Comparison of ENCODE assay signal across 17 mouse cellular contexts in genomic region chr16:36068356-36068755, GRCm38 (mm10). TPM values are rescaled to one million over a fixed set of nuclear protein-coding genes. Genes with fewer than 3 reads are reported as not detected.
A peak's percentile ranks its signal among the peaks of the same experiment; 100 is the strongest.
DNase-seq lines count a peak whose midpoint lies in the region; ATAC-seq and TF ChIP-seq lines count a peak whose summit lies in the region.
"Had no signal": no experiment of that assay in that cellular context is flagged by ENCODE, and none has a peak within 500 bp of the region (broad histone marks: within the 10 kb centered on the region; RNA-seq: fewer than 3 reads in every experiment).

No protein-coding gene starts in this region.

- DNase-seq in heart, postnatal 25 days (ENCODE audit: low spot score), result no peak
- DNase-seq in liver, result no peak
- peak; percentile 57 for DNase-seq in MEL-GATA-1-ER (ENCODE audit: extremely low read depth, low read depth)
- no peak for DNase-seq in ovary, postnatal 10 days (ENCODE audit: low spot score)
- DNase-seq in layer of hippocampus, adult 18-20 months (ENCODE audit: low spot score in 2 of 2), result no peak
- DNase-seq: adrenal gland, postnatal 36 days; kidney, adult 2 months; lung, adult 18-20 months; right cerebral cortex, postnatal 4 days; thymus, postnatal 4 days had no signal

- intact Hi-C loops in heart, postnatal 25 days (cut with DNase I), result loop anchor here (2.0 kb wide), 1 partner anchor 22 kb away; no protein-coding TSS in a partner anchor

- peaks cover 49% of the 10 kb centered on the region for H3K79me2 ChIP-seq in myocyte (ENCODE audit: control insufficient read depth, insufficient read depth)

- H3K4me3 ChIP-seq in heart, embryonic 13.5 days, result peak overlapping the region; percentile 89
- no peak overlapping the region for H3K4me3 ChIP-seq in liver, embryonic 12.5 days
- H3K4me3 ChIP-seq in myocyte, result no peak overlapping the region
- H3K4me3 ChIP-seq: erythroblast, embryonic 14.5 days; layer of hippocampus, adult 2 months; stomach, embryonic 15.5 days had no signal

- no peak overlapping the region for H3ac ChIP-seq in myocyte (ENCODE audit: control insufficient read depth, insufficient read length)

- TF ChIP-seq POLR2A in myocyte (IDR thresholded peaks at IDR 0.05; ENCODE audit: insufficient read length, low read depth), result no peak

- H3K4me1 ChIP-seq in heart, embryonic 13.5 days, result peaks cover 70% of the 10 kb centered on the region
- peaks cover 59% of the 10 kb centered on the region for H3K4me1 ChIP-seq in liver, embryonic 12.5 days

- peak overlapping the region; percentile 97 for H3K9ac ChIP-seq in heart, embryonic 13.5 days
- H3K9ac ChIP-seq in liver, embryonic 12.5 days, result no peak overlapping the region
- H3K9ac ChIP-seq: stomach, embryonic 15.5 days had no signal

- no peaks in the 10 kb centered on the region for H3K27me3 ChIP-seq in heart, embryonic 13.5 days (replicated peaks)
- no peaks in the 10 kb centered on the region for H3K27me3 ChIP-seq in liver, embryonic 12.5 days (replicated peaks)
- no peaks in the 10 kb centered on the region for H3K27me3 ChIP-seq in myocyte (ENCODE audit: control insufficient read depth, insufficient read depth, insufficient read length)
- H3K27me3 ChIP-seq: stomach, embryonic 15.5 days had no signal

- H3K9me3 ChIP-seq in heart, embryonic 13.5 days, result no peaks in the 10 kb centered on the region
- no peaks in the 10 kb centered on the region for H3K9me3 ChIP-seq in liver, embryonic 12.5 days (replicated peaks)
- H3K9me3 ChIP-seq: stomach, embryonic 15.5 days had no signal

- no peak for ATAC-seq in heart, embryonic 13.5 days (ENCODE audit: extremely low read depth, insufficient number of reproducible peaks, low FRiP score, low TSS enrichment)
- no peak for ATAC-seq in liver, embryonic 12.5 days
- ATAC-seq: CD4-positive, CD25-positive, alpha-beta regulatory T cell, adult 4 months had no signal

- peak overlapping the region; percentile 46 for H3K27ac ChIP-seq in heart, embryonic 13.5 days (replicated peaks)
- no peak overlapping the region for H3K27ac ChIP-seq in liver, embryonic 12.5 days
- H3K27ac ChIP-seq: layer of hippocampus, adult 2 months; stomach, embryonic 15.5 days had no signal

- H3K36me3 ChIP-seq in heart, embryonic 13.5 days, result peaks cover 21% of the 10 kb centered on the region
- peaks cover 35% of the 10 kb centered on the region for H3K36me3 ChIP-seq in liver, embryonic 12.5 days
- H3K36me3 ChIP-seq in myocyte (ENCODE audit: control insufficient read depth, insufficient read depth), result peaks cover 7% of the 10 kb centered on the region

- 62% methylated on average over 3 of the region's 3 CpGs for WGBS in heart, embryonic 13.5 days
- WGBS in liver, embryonic 12.5 days (ENCODE audit: insufficient replicate concordance), result 74% methylated on average over 3 of the region's 3 CpGs

- H3K4me2 ChIP-seq in heart, embryonic 13.5 days, result peak overlapping the region; percentile 74
- 0 out of 2 replicates have a peak overlapping the region, but pooled peaks have one; percentile 85 for H3K4me2 ChIP-seq in liver, embryonic 12.5 days
- peak overlapping the region; percentile 87 for H3K4me2 ChIP-seq in myocyte (ENCODE audit: low read depth)

TF ChIP-seq in myocyte, 11 proteins besides CTCF, POLR2A, EP300 and RAD21:
- TF ChIP-seq MYOD1 (IDR thresholded peaks at IDR 0.05; ENCODE audit: control insufficient read depth in 1 of 3, insufficient read length in 2 of 3, low read depth in 2 of 3), result no peak
- no peak for TF ChIP-seq TCF3 (IDR thresholded peaks at IDR 0.05; ENCODE audit: insufficient read length, low read depth)
- no peak for TF ChIP-seq USF1 (IDR thresholded peaks at IDR 0.05; ENCODE audit: low read depth)
- TF ChIP-seq MAX (IDR thresholded peaks at IDR 0.05; ENCODE audit: low read depth), result no peak
- TF ChIP-seq CEBPB (IDR thresholded peaks at IDR 0.05; ENCODE audit: insufficient read depth, poor library complexity, severe bottlenecking), result no peak
- no peak for TF ChIP-seq E2F4 (IDR thresholded peaks at IDR 0.05; ENCODE audit: insufficient read depth)
- TF ChIP-seq POLR2AphosphoS2 (IDR thresholded peaks at IDR 0.05; ENCODE audit: insufficient read length, low read depth), result no peak
- no peak for TF ChIP-seq MYOG (IDR thresholded peaks at IDR 0.05; ENCODE audit: control insufficient read depth in 1 of 3, insufficient read depth in 1 of 3, insufficient read length in 2 of 3, low read depth in 2 of 3)
- TF ChIP-seq REST (IDR thresholded peaks at IDR 0.05; ENCODE audit: insufficient read depth, insufficient read length), result no peak
- no peak for TF ChIP-seq SRF (IDR thresholded peaks at IDR 0.05; ENCODE audit: control insufficient read depth, insufficient read length, low read depth)
- TF ChIP-seq TCF12 (IDR thresholded peaks at IDR 0.05; ENCODE audit: insufficient read depth, poor library complexity, severe bottlenecking), result no peak
TF ChIP-seq in myocyte: peak in this region for 0.

RNA-seq across cellular contexts. Expression of gene Fam162a, which starts 3.0 kb away (rescaled TPM):
- 791 and 887 TPM in 2 replicates for polyA plus RNA-seq in heart, embryonic 13.5 days (2015; fragmentation: Nextera tagmentation; extraction: Ambion mirVana)
- total RNA-seq in heart, postnatal 25 days (2021), result 100 to 1,000 TPM; 241 to 254 TPM
- polyA plus RNA-seq in liver, embryonic 12.5 days (2016; fragmentation: Nextera tagmentation; extraction: Ambion mirVana), result 242 and 259 TPM in 2 replicates
- 363 TPM for polyA plus RNA-seq in myocyte (2012; fragmentation: generic; extraction: Trizol)
- 10 to 100 TPM; 72.2 to 83.8 TPM for total RNA-seq in layer of hippocampus, adult 18-20 months (2021)

RNA-seq across cellular contexts. Expression of gene Ccdc58, which starts 3.1 kb away (rescaled TPM):
- polyA plus RNA-seq in heart, embryonic 13.5 days (2015; fragmentation: Nextera tagmentation; extraction: Ambion mirVana), result 80.5 and 89.1 TPM in 2 replicates
- total RNA-seq in heart, postnatal 25 days (2021), result 10 to 100 TPM; 30.7 to 35.8 TPM
- 73.2 and 79.9 TPM in 2 replicates for polyA plus RNA-seq in liver, embryonic 12.5 days (2016; fragmentation: Nextera tagmentation; extraction: Ambion mirVana)
- 41.8 TPM for polyA plus RNA-seq in myocyte (2012; fragmentation: generic; extraction: Trizol)
- total RNA-seq in layer of hippocampus, adult 18-20 months (2021), result 10 to 100 TPM; 18.8 to 21.2 TPM

RNA-seq across cellular contexts. Expression of gene Wdr5b, which starts 27.4 kb away (rescaled TPM):
- 6.2 and 6.7 TPM in 2 replicates for polyA plus RNA-seq in heart, embryonic 13.5 days (2015; fragmentation: Nextera tagmentation; extraction: Ambion mirVana)
- 1 to 10 TPM; 2.6 to 2.9 TPM for total RNA-seq in heart, postnatal 25 days (2021)
- 3.6 and 4.0 TPM in 2 replicates for polyA plus RNA-seq in liver, embryonic 12.5 days (2016; fragmentation: Nextera tagmentation; extraction: Ambion mirVana)
- polyA plus RNA-seq in myocyte (2012; fragmentation: generic; extraction: Trizol), result 1.9 TPM
- 1 to 10 TPM; 4.3 to 4.6 TPM for total RNA-seq in layer of hippocampus, adult 18-20 months (2021)
